Mouse (Mus musculus) B cell, adult 67 days (primary cell): ENCODE data around the gene Cyp4f13. TPM values are rescaled to one million over a fixed set of nuclear protein-coding genes. Genes with fewer than 3 reads are reported as not detected.

Experiments used
- total RNA-seq, 2 experiments: library from RNA; stranded (reverse); gene quantifications; 4 replicates each; pipeline ENCODE4 v1.2.4; 2023

Cyp4f13 gene
- total RNA-seq, result 100 to 1,000 TPM in 1 of 2 experiments, 10 to 100 TPM in 1; 96.6 to 113 TPM

DNA sequence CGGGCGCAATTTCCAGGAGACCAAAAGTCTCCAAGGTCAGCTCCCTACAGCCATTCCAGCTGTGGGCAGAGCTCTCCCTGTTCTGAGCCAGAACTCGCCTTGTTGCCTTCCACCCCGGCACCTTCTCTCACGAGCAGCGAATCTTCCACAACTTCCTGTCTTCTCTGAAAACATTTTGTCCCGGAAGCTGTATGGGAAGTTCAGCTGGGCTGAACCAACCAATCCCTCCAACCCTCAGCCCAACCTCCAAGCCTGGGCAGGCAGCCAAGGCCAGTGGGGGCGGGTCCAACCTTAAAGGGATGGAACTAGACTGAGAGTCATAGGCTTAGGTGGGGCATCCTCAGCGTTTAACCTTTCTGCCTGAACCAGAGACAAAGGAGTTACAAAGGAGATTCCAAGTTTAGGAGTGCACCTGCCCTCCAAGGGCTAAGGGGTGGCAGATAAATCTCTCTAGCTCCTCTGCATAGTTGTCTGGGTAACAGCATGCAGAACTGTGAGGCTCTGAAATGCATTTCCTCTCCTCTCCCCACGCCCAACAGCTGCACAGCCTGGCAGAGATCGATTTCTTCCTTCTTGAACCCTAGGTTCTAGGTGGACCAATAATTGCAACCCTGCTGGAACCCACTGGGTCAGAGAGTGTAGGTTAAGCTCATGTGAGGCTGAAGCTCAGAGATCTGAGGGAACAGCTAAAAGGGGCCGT lies at the start of gene Cyp4f13:
Cyp4f13 (minus strand) TSS at position 188 of the 700 bp plus-strand sequence.

DNA sequence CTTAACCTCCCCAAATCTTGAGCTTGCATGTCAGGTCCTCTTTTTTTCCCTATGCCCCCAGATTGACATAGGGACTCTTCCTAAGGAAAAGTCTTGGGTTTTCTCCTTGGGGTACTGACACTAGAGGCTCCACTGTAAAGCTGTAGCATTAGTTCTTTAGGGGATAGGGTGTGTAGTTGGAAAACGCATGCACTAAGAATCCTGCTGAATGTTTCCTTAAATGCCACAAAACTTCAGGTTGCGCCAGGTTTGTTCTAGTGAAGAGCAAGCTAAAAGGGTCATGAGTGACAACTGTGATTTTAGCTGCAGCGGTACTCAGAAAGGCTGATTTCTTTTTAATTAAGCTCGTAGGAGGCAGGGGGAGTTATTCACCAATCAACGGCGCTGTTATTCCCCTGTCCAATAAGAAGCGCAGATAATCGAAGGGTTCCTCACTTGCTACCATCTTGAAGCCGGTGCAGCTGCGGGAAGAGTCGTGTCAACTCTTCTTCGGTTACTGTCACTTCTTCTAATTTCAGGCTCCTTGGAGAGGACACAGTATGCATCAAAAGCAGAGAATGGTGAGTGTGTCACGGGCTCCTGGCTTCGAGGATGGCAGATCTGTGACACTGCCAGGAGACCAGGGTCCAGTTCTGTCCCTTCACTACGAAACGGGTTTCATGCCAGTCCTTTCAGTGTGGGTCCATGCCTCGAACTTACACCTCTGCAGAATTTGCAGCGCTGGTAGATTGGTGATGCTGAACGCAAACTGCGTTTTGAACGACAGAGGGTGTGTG lies 45.7 kb upstream of the Cyp4f13 start, which contains the start of gene Zfp952:
Zfp952 (plus strand) TSS at position 431 of the 776 bp plus-strand sequence.

DNA sequence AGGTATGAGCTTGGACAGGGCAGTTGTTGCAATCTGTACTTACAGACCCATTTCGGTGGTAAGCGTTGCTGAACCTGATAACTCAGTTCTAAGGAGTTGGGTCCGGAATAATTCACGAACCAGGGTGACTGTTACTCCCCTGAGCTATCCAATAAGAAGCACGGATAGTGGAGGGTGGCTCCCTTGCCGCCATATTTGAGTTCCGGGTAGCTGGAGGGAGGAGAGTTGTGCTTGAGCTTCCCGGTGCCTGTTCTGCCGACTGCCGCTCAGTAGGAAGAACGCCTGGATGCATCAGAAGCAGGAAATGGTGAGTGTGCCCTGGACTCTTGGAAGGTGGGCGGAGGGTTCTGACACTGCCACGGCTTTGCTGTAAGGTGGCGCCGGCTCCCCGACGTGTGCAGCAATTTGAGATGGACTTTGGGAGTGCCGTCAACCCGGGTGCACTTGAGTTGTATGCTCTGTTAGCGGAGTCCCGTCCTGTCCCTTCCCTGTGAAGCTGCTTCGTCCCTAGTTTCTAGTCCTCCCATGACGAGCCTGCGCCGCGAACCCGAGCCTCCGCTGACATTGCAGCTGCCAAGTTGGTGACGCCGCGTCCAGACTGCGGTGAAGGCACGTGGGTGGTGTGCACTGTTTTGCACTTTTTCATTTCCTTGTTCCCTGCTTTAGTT lies 18.6 kb upstream of the Cyp4f13 start, which contains the start of gene Zfp472:
Zfp472 (plus strand) TSS at position 192 of the 668 bp plus-strand sequence.

DNA sequence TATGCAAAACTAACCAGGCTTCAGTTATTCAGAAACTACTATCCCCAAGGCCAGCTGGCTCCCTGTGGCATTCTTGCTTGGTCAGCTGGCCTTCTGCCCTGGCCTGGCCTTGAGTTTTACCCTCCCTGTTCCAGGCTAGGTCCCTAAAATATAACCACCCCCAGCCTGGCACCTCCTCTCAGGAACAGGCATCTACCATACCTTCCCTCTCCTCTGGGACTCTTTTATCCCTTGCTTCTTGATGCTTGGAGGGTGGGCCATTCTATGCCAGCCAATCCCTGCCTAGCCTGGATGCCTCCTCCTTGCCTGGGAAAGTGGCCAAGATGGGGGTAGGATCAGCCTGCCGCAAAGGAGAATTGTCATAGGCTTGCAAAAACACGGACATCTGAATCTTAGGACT lies 30.1 kb downstream of the Cyp4f13 start, which contains the start of gene Cyp4f14:
Cyp4f14 (minus strand) TSS at position 212 of the 400 bp plus-strand sequence.

DNA sequence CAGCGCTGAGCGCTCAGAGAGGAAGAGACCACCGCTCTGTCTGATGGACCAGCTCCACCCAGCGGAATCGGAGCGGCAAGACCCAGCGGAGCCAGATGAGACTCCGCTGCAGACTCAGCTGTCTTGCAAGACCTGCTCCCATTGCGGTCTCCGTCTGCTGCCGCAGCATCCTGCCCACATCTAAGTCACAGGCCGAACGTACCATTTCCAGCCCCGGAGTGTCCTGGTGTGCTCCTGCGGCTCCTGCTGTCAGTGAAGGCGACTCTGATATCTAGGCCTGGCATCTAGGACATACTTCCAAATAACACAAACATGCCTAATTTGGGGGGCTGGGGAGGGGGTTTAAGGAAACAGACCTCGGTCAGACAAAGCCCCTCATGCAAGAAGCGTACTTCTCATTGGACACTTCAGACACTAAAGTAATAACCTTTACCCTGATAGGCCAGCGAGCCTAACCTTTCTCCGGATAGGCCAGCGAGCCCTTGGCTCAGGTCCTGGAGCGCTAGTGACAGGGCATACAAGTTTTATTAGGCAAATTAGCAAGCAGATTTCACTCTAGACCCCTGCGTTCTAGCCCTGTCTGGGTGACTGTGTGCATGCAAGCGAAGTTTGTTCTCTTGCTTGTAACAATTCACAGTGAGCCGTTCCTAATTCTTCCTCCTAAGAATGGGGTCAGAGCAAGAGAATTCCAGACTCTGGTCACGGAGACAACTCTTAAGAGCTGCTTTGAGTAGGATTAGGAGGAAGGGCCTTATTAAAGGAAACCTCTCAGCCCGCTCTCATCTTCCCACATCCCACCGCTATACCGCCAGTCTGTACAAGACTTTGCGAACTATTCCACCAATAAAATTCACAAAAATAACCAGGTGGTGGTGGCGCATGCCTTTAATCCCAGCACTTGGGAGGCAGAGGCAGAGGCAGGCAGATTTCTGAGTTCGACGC lies 55.7 kb downstream of the Cyp4f13 start, which contains the start of gene Zfp870:
Zfp870 (minus strand) TSS at position 404 of the 942 bp plus-strand sequence.

Other genes with a start within 250 kb of the Cyp4f13 start
- 10 to 100 TPM; 85.0 to 90.4 TPM for gene Zfp871, start 159.1 kb downstream of the Cyp4f13 start, total RNA-seq
- gene Zfp811, start 137.5 kb downstream of the Cyp4f13 start, total RNA-seq, result under 1 TPM; 0.20 to 0.44 TPM
- 10 to 100 TPM in 1 of 2 experiments, 1 to 10 TPM in 1; 9.0 to 10.3 TPM for gene Zfp799, start 117.1 kb downstream of the Cyp4f13 start, total RNA-seq
- gene Zfp870, start 55.8 kb downstream of the Cyp4f13 start, total RNA-seq, result 10 to 100 TPM; 11.5 to 16.9 TPM
- not detected for gene Cyp4f14, start 30.1 kb downstream of the Cyp4f13 start, total RNA-seq
- gene Zfp472, start 18.4 kb upstream of the Cyp4f13 start, total RNA-seq, result 10 to 100 TPM; 17.5 to 19.6 TPM
- gene Zfp952, start 45.7 kb upstream of the Cyp4f13 start, total RNA-seq, result 10 to 100 TPM; 15.1 to 15.2 TPM
- gene Zfp763, start 86.0 kb upstream of the Cyp4f13 start, total RNA-seq, result 1 to 10 TPM; 5.7 to 7.1 TPM
- gene 4921501E09Rik, start 120.7 kb upstream of the Cyp4f13 start, total RNA-seq, result not detected
- 1 to 10 TPM; 6.6 to 8.5 TPM for gene Zfp563, start 141.9 kb upstream of the Cyp4f13 start, total RNA-seq
- not detected for gene Morc2b, start 192.3 kb upstream of the Cyp4f13 start, total RNA-seq
- not detected for gene Olfr55, start 221.0 kb upstream of the Cyp4f13 start, total RNA-seq
- gene Olfr239, start 243.9 kb upstream of the Cyp4f13 start, total RNA-seq, result not detected